Mouse (Mus musculus): Measurements from ENCODE around the gene Pde4d. TPM values are rescaled to one million over a fixed set of nuclear protein-coding genes. Genes with fewer than 3 reads are reported as not detected.
"Not testable (repeated sequence)": the region's sequence is repeated elsewhere in the genome, so short reads cannot be mapped to it uniquely, and the experiment has no call there.

Pde4d gene
- polyA plus RNA-seq, 1 experiment from 2014 or later, result 13.5 TPM

- WGBS, result 87% methylated on average over 4 of the region's 4 CpGs
- DNase-seq (ENCODE audit: low spot score), result no peak
- Histone ChIP-seq H3K4me1 (replicated peaks) (no peaks in the 10 kb centered on the region), H3K9me3 (no peaks in the 10 kb centered on the region), H3K27ac (no peak overlapping the region), H3K36me3 (no peaks in the 10 kb centered on the region), H3K27me3 (ENCODE audit: insufficient read depth, poor library complexity, severe bottlenecking) (no peaks in the 10 kb centered on the region), H3K4me3 (no peak overlapping the region)
Observed at GRCm38 (mm10) chr13:108686807-108687206, 237.1 kb downstream of the Pde4d start.

GRCm38 (mm10) chr13:108692883-108693550, 243.3 kb downstream of the Pde4d start:
- H3K4me3 ChIP-seq, result no peak overlapping the region
- DNase-seq (ENCODE audit: low spot score), result no peak
- H3K4me1 ChIP-seq (replicated peaks), result no peaks in the 10 kb centered on the region
- H3K27me3 ChIP-seq (ENCODE audit: insufficient read depth, poor library complexity, severe bottlenecking), result no peaks in the 10 kb centered on the region
- no peaks in the 10 kb centered on the region for H3K9me3 ChIP-seq
- no peak overlapping the region for H3K27ac ChIP-seq
- WGBS, result 87% methylated on average over 12 of the region's 12 CpGs
- H3K36me3 ChIP-seq, result no peaks in the 10 kb centered on the region

GRCm38 (mm10) chr13:108705441-108705840, 255.7 kb downstream of the Pde4d start:
- no peak for DNase-seq (ENCODE audit: low spot score)
- H3K27ac ChIP-seq, result no peak overlapping the region
- H3K27me3 ChIP-seq (ENCODE audit: insufficient read depth, poor library complexity, severe bottlenecking), result no peaks in the 10 kb centered on the region
- no peaks in the 10 kb centered on the region for H3K4me1 ChIP-seq (replicated peaks)
- 84% methylated on average over 4 of the region's 4 CpGs for WGBS
- H3K36me3 ChIP-seq, result no peaks in the 10 kb centered on the region
- H3K9me3 ChIP-seq, result no peaks in the 10 kb centered on the region
- no peak overlapping the region for H3K4me3 ChIP-seq

- Histone ChIP-seq H3K36me3 (no peaks in the 10 kb centered on the region), H3K9me3 (no peaks in the 10 kb centered on the region), H3K4me1 (replicated peaks) (no peaks in the 10 kb centered on the region), H3K27ac (no peak overlapping the region), H3K27me3 (ENCODE audit: insufficient read depth, poor library complexity, severe bottlenecking) (no peaks in the 10 kb centered on the region), H3K4me3 (no peak overlapping the region)
- 90% methylated on average over 3 of the region's 3 CpGs for WGBS
- no peak for DNase-seq (ENCODE audit: low spot score)
Observed at GRCm38 (mm10) chr13:108714032-108714431, 264.3 kb downstream of the Pde4d start.

GRCm38 (mm10) chr13:108715029-108715428, 265.3 kb downstream of the Pde4d start:
- Histone ChIP-seq H3K27me3 (ENCODE audit: insufficient read depth, poor library complexity, severe bottlenecking) (no peaks in the 10 kb centered on the region), H3K36me3 (no peaks in the 10 kb centered on the region), H3K4me1 (replicated peaks) (no peaks in the 10 kb centered on the region), H3K4me3 (no peak overlapping the region), H3K27ac (no peak overlapping the region), H3K9me3 (no peaks in the 10 kb centered on the region)
- WGBS, result 84% methylated on average over 3 of the region's 3 CpGs
- no peak for DNase-seq (ENCODE audit: low spot score)

GRCm38 (mm10) chr13:108722234-108722633, 272.5 kb downstream of the Pde4d start:
- H3K4me1 ChIP-seq (replicated peaks), result no peaks in the 10 kb centered on the region
- no peak overlapping the region for H3K4me3 ChIP-seq
- no peaks in the 10 kb centered on the region for H3K9me3 ChIP-seq
- H3K36me3 ChIP-seq, result no peaks in the 10 kb centered on the region
- H3K27ac ChIP-seq, result no peak overlapping the region
- WGBS, result 79% methylated on average over 5 of the region's 5 CpGs
- H3K27me3 ChIP-seq (ENCODE audit: insufficient read depth, poor library complexity, severe bottlenecking), result no peaks in the 10 kb centered on the region
- DNase-seq (ENCODE audit: low spot score), result no peak

GRCm38 (mm10) chr13:108734356-108734755, 284.6 kb downstream of the Pde4d start:
- not testable (repeated sequence) for H3K9me3 ChIP-seq; H3K4me1 ChIP-seq (replicated peaks); DNase-seq (ENCODE audit: low spot score); H3K36me3 ChIP-seq; H3K27me3 ChIP-seq (ENCODE audit: insufficient read depth, poor library complexity, severe bottlenecking); H3K4me3 ChIP-seq; H3K27ac ChIP-seq
- WGBS, result 88% methylated on average over 2 of the region's 2 CpGs

- 89% methylated on average over 3 of the region's 3 CpGs for WGBS
- no peaks in the 10 kb centered on the region for H3K36me3 ChIP-seq
- H3K27me3 ChIP-seq (ENCODE audit: insufficient read depth, poor library complexity, severe bottlenecking), result no peaks in the 10 kb centered on the region
- H3K9me3 ChIP-seq, result no peaks in the 10 kb centered on the region
- H3K4me3 ChIP-seq, result no peak overlapping the region
- no peak overlapping the region for H3K27ac ChIP-seq
- no peaks in the 10 kb centered on the region for H3K4me1 ChIP-seq (replicated peaks)
- DNase-seq (ENCODE audit: low spot score), result no peak
Observed at GRCm38 (mm10) chr13:108751155-108751840, 301.6 kb downstream of the Pde4d start.

GRCm38 (mm10) chr13:108757477-108757876, 307.7 kb downstream of the Pde4d start:
- Histone ChIP-seq H3K27ac (no peak overlapping the region), H3K4me1 (replicated peaks) (no peaks in the 10 kb centered on the region), H3K9me3 (no peaks in the 10 kb centered on the region), H3K27me3 (ENCODE audit: insufficient read depth, poor library complexity, severe bottlenecking) (no peaks in the 10 kb centered on the region), H3K4me3 (no peak overlapping the region), H3K36me3 (no peaks in the 10 kb centered on the region)
- DNase-seq (ENCODE audit: low spot score), result no peak
- WGBS, result 82% methylated on average over 7 of the region's 7 CpGs

GRCm38 (mm10) chr13:108758331-108758730, 308.6 kb downstream of the Pde4d start:
- Histone ChIP-seq H3K4me1 (replicated peaks) (no peaks in the 10 kb centered on the region), H3K9me3 (no peaks in the 10 kb centered on the region), H3K27ac (no peak overlapping the region), H3K36me3 (no peaks in the 10 kb centered on the region), H3K27me3 (ENCODE audit: insufficient read depth, poor library complexity, severe bottlenecking) (no peaks in the 10 kb centered on the region), H3K4me3 (no peak overlapping the region)
- 84% methylated on average over 4 of the region's 4 CpGs for WGBS
- no peak for DNase-seq (ENCODE audit: low spot score)

- H3K4me1 ChIP-seq (replicated peaks), result no peaks in the 10 kb centered on the region
- H3K27ac ChIP-seq, result no peak overlapping the region
- DNase-seq (ENCODE audit: low spot score), result no peak
- H3K27me3 ChIP-seq (ENCODE audit: insufficient read depth, poor library complexity, severe bottlenecking), result no peaks in the 10 kb centered on the region
- H3K4me3 ChIP-seq, result no peak overlapping the region
- H3K36me3 ChIP-seq, result no peaks in the 10 kb centered on the region
- 83% methylated on average over 4 of the region's 4 CpGs for WGBS
- H3K9me3 ChIP-seq, result no peaks in the 10 kb centered on the region
Observed at GRCm38 (mm10) chr13:108759140-108759539, 309.4 kb downstream of the Pde4d start.

GRCm38 (mm10) chr13:108763295-108763694, 313.5 kb downstream of the Pde4d start:
- Histone ChIP-seq H3K4me1 (replicated peaks) (no peaks in the 10 kb centered on the region), H3K9me3 (no peaks in the 10 kb centered on the region), H3K4me3 (no peak overlapping the region), H3K27ac (no peak overlapping the region), H3K36me3 (no peaks in the 10 kb centered on the region), H3K27me3 (ENCODE audit: insufficient read depth, poor library complexity, severe bottlenecking) (no peaks in the 10 kb centered on the region)
- DNase-seq (ENCODE audit: low spot score), result no peak
- 85% methylated on average over 3 of the region's 3 CpGs for WGBS

GRCm38 (mm10) chr13:108766020-108766727, 316.4 kb downstream of the Pde4d start:
- H3K4me3 ChIP-seq, result no peak overlapping the region
- no peak overlapping the region for H3K27ac ChIP-seq
- H3K27me3 ChIP-seq (ENCODE audit: insufficient read depth, poor library complexity, severe bottlenecking), result no peaks in the 10 kb centered on the region
- no peaks in the 10 kb centered on the region for H3K9me3 ChIP-seq
- H3K4me1 ChIP-seq (replicated peaks), result no peaks in the 10 kb centered on the region
- 76% methylated on average over 11 of the region's 11 CpGs for WGBS
- H3K36me3 ChIP-seq, result no peaks in the 10 kb centered on the region
- DNase-seq (ENCODE audit: low spot score), result no peak
